Mouse (Mus musculus) kidney, adult 2 months (tissue): ENCODE results near the gene Cacng3. TPM values are rescaled to one million over a fixed set of nuclear protein-coding genes. Genes with fewer than 3 reads are reported as not detected.

Experiments
- DNase-seq: peaks from one replicate; pipeline ENCODE4 v3.0.0; 2021
- H3K27ac ChIP-seq: fragments of 200-500 bp; 2 replicates; pipeline ENCODE4 v1.5.1; 2012; ENCODE audit warnings: low read depth, low read length, control low read depth, inconsistent platforms; ENCODE audit not compliant: insufficient read depth
- H3K27me3 ChIP-seq: fragments of 200-500 bp; replicated peaks from 2 replicates; pipeline ENCODE4 v1.6.1; 2012; ENCODE audit warnings: mild to moderate bottlenecking, moderate library complexity, low read length, inconsistent platforms; ENCODE audit not compliant: control insufficient read depth, insufficient read depth
- H3K36me3 ChIP-seq: fragments of 200-500 bp; 2 replicates; pipeline ENCODE4 v1.6.1; 2012; ENCODE audit warnings: mild to moderate bottlenecking, moderate library complexity, low read length, inconsistent platforms; ENCODE audit not compliant: control insufficient read depth, insufficient read depth
- H3K4me1 ChIP-seq: fragments of 200-500 bp; 2 replicates; pipeline ENCODE4 v1.6.1; 2011; ENCODE audit warnings: low read length; ENCODE audit not compliant: control insufficient read depth, insufficient read depth
- H3K4me3 ChIP-seq: fragments of 200-500 bp; 2 replicates; pipeline ENCODE4 v1.5.1; 2011; ENCODE audit warnings: mild to moderate bottlenecking, low read depth, low read length, control low read depth; ENCODE audit not compliant: insufficient read depth
- CTCF ChIP-seq: fragments of 200-500 bp; conservative IDR thresholded peaks from 2 replicates; pipeline ENCODE4 v1.5.1; 2011; ENCODE audit warnings: low read depth, mild to moderate bottlenecking, control low read depth, low read length, moderate library complexity, mixed read lengths; ENCODE audit not compliant: insufficient read depth, insufficient read length
- POLR2A ChIP-seq: fragments of 200-500 bp; IDR thresholded peaks from one replicate; pipeline ENCODE4 v1.6.1; 2011; ENCODE audit warnings: low read depth, low read length, control low read depth
- WGBS: fragments of 180-500 bp; shearing (Covaris S2); methylation state at CpG from one replicate; pipeline ENCODE4 v1.1.7; 2018; 5-methylcytosine and 5-hydroxymethylcytosine counted together
- polyA plus RNA-seq: library from polyadenylated mRNA; depleted of rRNA; stranded (reverse); fragments of >200 nt; gene quantifications from 2 replicates; pipeline ENCODE4 v1.2.3, GENCODE M21; 2012; rRNA removed

Gene Cacng3
- polyA plus RNA-seq = 0.03 TPM in 1 of 2 replicates, not detected in the other

DNA sequence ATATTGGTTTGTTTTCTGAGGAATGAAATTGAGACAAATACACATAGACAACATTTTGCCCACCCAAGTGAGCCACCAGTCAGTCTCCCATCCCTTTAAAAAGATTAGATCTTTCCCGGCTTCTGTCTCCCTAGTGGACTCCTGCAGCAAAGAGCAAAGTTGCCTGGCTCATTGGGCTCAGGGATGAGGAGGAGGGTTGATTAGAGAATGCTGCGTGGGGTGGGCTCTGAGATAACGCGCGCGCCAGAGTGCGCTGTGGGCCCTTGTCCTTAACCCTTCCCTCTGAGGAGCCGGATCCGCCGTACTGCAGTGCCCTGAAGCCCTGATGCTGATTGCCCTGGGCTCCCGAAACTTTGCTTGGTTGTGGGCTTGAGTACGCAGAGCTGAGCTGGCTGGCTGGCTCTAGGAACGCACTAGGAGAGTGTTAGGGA lies at the start of gene Cacng3:
Gene Cacng3 (plus strand): TSS at position 51 of the 431 bp plus-strand sequence.
- TF ChIP-seq POLR2A (no peak), CTCF (no peak)
- DNase-seq = no peak
- H3K36me3 ChIP-seq = no peaks in the 10 kb centered on the region
- no peaks in the 10 kb centered on the region for H3K4me1 ChIP-seq
- H3K27me3 ChIP-seq = no peaks in the 10 kb centered on the region
- no peak within 1 kb of the TSS for H3K27ac ChIP-seq
- 17% methylated on average over 13 of the region's 13 CpGs for WGBS
- no peak within 1 kb of the TSS for H3K4me3 ChIP-seq

DNA sequence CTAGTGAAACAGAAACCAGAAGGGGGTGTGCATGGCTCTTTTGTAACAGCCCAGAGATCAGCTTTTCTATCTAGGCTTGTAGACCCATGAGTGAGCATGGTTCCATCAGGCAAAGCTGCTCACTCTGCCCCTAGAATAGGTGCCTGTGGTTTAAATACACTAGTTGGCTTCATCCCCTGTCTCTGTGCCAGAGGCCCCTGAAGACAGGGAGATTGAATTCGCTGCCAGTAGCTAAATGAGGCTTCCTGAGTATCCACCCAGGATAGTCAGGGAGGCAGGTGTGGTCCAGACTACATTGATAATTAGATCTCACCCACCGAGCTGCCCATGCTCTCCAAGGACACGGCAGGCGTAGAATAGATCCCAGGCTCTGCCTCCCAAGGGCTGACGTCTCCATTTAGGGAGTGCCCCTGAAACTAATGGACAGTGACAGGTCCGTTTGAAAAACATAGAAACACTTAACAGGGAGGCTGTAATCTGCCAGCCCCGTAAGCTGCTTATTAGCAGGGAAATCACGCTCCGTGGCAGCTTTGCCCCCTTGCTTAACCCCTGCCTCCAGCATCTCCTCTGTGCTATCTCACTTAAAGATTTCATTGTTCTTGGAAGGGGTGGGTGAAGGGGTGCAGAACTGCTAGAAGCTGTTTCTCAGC lies 48.0 kb upstream of the Cacng3 start:
- no peak overlapping the region for H3K27ac ChIP-seq
- TF ChIP-seq POLR2A (no peak), CTCF (no peak)
- WGBS = 42% methylated on average over 9 of the region's 9 CpGs
- no peaks in the 10 kb centered on the region for H3K36me3 ChIP-seq
- no peaks in the 10 kb centered on the region for H3K4me1 ChIP-seq
- H3K4me3 ChIP-seq = no peak overlapping the region
- no peaks in the 10 kb centered on the region for H3K27me3 ChIP-seq
- DNase-seq = no peak

DNA sequence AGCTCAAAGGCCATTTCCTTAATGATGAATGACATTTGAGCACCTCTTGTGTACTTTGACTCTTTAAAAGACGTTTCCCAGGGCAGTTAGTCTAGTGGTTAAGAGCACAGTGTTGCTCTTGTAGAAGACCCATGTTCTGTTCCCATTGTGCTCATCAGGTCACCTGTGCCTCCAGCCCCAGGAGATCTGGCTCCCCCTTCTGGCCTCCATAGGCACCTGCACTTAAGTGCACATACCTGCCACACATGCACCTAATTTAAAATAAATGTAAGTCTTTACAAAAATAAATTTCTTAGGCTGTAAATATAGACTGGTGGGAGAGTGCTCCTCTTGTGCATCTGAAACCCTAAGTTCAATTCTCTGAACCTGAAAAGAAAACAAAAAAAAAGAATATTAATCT lies 46.5 kb upstream of the Cacng3 start:
- H3K27me3 ChIP-seq = no peaks in the 10 kb centered on the region
- no peaks in the 10 kb centered on the region for H3K4me1 ChIP-seq
- 33% methylated on average over 1 of the region's 1 CpGs for WGBS
- TF ChIP-seq CTCF (peak; percentile 30; the same call in 1 of the 2 replicates), POLR2A (no peak)
- peak; percentile 8 for DNase-seq
- no peaks in the 10 kb centered on the region for H3K36me3 ChIP-seq
- H3K4me3 ChIP-seq = no peak overlapping the region
- no peak overlapping the region for H3K27ac ChIP-seq

GRCm38 (mm10) chr7:122628050-122628449 lies 42.2 kb upstream of the Cacng3 start:
- Histone ChIP-seq H3K4me3 (no peak overlapping the region), H3K27ac (no peak overlapping the region), H3K27me3 (no peaks in the 10 kb centered on the region), H3K4me1 (no peaks in the 10 kb centered on the region), H3K36me3 (no peaks in the 10 kb centered on the region)
- no peak for DNase-seq
- TF ChIP-seq CTCF (no peak), POLR2A (no peak)
- 87% methylated on average over 5 of the region's 5 CpGs for WGBS

DNA sequence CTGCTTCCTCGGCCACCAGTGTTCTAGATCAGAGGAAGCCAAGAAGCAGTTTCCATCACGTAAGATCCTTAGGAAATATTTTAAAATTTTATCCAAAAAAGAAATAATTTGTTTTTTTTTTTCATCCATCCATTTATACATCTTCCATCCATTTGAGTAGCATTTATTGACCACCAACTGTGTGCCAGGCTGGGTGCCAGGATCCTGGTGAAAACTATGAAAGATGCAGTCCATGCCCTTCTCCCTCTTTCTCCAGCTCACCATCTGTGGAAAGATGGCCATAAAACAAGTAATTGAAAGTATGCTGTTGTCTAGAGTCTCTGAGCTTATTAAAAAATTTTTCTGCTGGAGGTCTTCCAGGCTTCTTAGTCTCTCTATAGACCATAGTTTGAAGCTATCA lies 39.9 kb upstream of the Cacng3 start:
- Histone ChIP-seq H3K36me3 (no peaks in the 10 kb centered on the region), H3K4me3 (no peak overlapping the region), H3K4me1 (no peaks in the 10 kb centered on the region), H3K27me3 (no peaks in the 10 kb centered on the region), H3K27ac (no peak overlapping the region)
- 88% methylated on average over 2 of the region's 2 CpGs for WGBS
- DNase-seq = no peak
- TF ChIP-seq CTCF (no peak), POLR2A (no peak)

DNA sequence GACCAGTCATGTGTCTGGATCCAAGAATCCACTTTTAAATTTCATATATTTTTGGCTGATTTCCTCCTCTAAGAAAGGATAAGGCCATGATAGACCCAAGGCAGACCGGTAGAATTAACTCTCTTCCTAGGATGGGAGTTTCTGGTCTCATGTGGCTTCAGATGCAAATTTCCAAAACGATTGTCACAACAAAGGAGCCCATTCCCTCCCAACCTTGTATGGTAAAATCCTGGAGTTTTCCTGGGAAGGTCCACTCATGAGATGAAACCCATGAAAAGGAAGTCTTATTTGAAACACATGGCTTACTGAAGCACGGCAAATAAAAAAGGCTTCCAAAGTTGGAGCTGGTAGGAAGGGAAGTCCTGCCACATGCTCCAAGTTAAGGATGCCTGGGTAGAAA lies 39.1 kb upstream of the Cacng3 start:
- no peak for DNase-seq
- Histone ChIP-seq H3K27me3 (no peaks in the 10 kb centered on the region), H3K4me3 (no peak overlapping the region), H3K4me1 (no peaks in the 10 kb centered on the region), H3K27ac (no peak overlapping the region), H3K36me3 (no peaks in the 10 kb centered on the region)
- 62% methylated on average over 3 of the region's 3 CpGs for WGBS
- TF ChIP-seq CTCF (no peak), POLR2A (no peak)

- WGBS = 75% methylated on average over 5 of the region's 5 CpGs
- DNase-seq = no peak
- Histone ChIP-seq H3K36me3 (no peaks in the 10 kb centered on the region), H3K27ac (no peak overlapping the region), H3K4me1 (no peaks in the 10 kb centered on the region), H3K27me3 (no peaks in the 10 kb centered on the region), H3K4me3 (no peak overlapping the region)
- TF ChIP-seq CTCF (no peak), POLR2A (no peak)
Measured at GRCm38 (mm10) chr7:122632946-122633345, 37.3 kb upstream of the Cacng3 start.

DNA sequence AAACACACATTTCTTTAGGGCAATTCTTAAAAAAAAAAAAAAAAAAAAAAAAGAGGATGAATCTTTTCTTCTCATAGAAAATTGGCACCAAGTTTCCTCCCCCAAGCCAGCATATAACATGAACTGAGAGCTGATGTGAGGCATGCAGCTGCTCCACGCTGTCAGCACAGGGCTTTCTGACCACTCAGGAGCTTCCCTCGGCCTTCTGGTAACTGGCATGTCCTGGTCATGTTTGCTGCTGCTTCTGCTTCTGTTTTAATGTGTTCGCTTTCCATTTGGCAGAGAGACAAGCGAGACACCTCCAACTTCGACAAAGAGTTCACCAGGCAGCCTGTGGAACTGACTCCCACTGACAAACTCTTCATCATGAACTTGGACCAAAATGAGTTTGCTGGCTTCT lies 36.8 kb upstream of the Cacng3 start:
- WGBS = 87% methylated on average over 5 of the region's 5 CpGs
- DNase-seq = no peak
- TF ChIP-seq POLR2A = no peak

More for the DNA sequence above, 36.8 kb upstream of the Cacng3 start:
- H3K36me3 ChIP-seq = no peaks in the 10 kb centered on the region
- no peaks in the 10 kb centered on the region for H3K4me1 ChIP-seq
- H3K4me3 ChIP-seq = no peak overlapping the region
- H3K27me3 ChIP-seq = no peaks in the 10 kb centered on the region
- no peak overlapping the region for H3K27ac ChIP-seq
